Mouse (Mus musculus): Measurements from ENCODE around the gene Gm17581. TPM values are rescaled to one million over a fixed set of nuclear protein-coding genes. Genes with fewer than 3 reads are reported as not detected.
A peak's percentile ranks its signal among the peaks of the same experiment; 100 is the strongest.

Gm17581 gene
- polyA plus RNA-seq, 2 experiments from 2014 or later: not detected

DNA sequence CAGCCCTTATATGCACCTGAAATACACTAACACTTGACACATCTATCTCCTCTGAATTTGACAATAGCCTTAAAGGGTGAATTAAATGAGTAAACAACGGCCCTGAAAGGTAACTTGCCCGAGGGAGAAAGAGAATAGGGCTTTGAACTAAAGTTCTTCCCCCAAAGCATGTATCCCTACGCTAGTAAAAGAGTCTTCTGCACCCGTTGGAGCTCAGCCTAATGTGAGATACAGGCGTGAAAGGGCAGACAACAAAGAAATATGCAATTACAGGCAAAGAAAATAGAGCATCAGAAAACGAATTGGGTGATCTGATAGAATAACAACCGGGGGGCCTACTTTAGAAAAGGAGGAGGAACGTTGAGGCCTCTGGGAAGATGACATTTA, 44.3 kb downstream of the Gm17581 start:
- ATAC-seq: no peak

DNA sequence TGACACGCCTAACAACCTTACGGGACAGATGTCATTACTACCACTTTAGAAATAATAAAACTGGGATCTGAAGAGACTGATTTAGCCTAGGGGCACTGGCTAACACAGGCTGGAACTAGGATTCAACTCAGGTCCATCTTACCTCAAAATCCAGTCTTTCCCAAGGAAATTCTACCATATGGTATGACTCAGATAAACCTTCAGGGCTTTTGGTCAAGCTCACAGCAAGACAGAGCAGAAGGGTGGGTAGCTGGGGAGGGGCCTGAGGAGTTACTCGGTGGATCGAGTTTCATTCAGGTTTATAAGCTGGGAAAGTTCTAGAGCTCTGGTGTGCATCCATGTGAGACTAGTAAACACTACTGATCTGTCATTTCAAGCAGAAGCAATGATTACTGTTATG, 46.5 kb downstream of the Gm17581 start:
- ATAC-seq: no peak

DNA sequence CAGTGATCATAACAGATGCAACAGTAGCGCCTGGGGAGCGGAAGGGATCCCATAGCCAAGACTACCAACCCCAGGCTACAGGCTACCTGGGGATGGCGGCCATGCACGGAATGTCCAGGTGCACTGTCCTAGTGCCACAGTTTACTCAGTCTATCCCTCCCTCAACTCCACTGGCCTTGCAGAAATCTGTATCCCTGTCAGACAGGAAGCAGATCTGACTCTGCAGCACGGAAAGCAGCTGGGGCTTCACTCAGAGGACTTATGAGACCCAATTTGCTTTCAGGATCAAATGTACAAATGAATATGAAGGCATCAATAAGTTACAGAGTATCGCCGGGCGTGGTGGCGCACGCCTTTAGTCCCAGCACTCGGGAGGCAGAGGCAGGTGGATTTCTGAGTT, 47.9 kb downstream of the Gm17581 start:
- no peak for ATAC-seq

- ATAC-seq: peak; percentile 41
Observed at GRCm38 (mm10) chr2:155686572-155686971, 49.1 kb downstream of the Gm17581 start.

Other genes with a start within 250 kb of the Gm17581 start
- gene Acss2, start 217.9 kb downstream of the Gm17581 start, polyA plus RNA-seq (2017; shearing (Covaris generic)): 10 to 100 TPM; 13.9 to 16.4 TPM
- gene Ggt7, start 217.6 kb downstream of the Gm17581 start, polyA plus RNA-seq (2017; shearing (Covaris generic)): 1 to 10 TPM; 4.6 to 8.2 TPM
- gene Gss, start 143.1 kb downstream of the Gm17581 start, polyA plus RNA-seq (2017; shearing (Covaris generic)): 10 to 100 TPM; 13.8 to 15.7 TPM
- not detected for gene Myh7b, start 124.7 kb downstream of the Gm17581 start, polyA plus RNA-seq (2017; shearing (Covaris generic))
- 10 to 100 TPM; 55.4 to 66.2 TPM for gene Trpc4ap, start 43.5 kb downstream of the Gm17581 start, polyA plus RNA-seq (2017; shearing (Covaris generic))
- gene Edem2, start 6.4 kb downstream of the Gm17581 start, polyA plus RNA-seq (2017; shearing (Covaris generic)): 10 to 100 TPM; 39.9 to 45.0 TPM
- not detected for gene Procr, start 15.3 kb upstream of the Gm17581 start, polyA plus RNA-seq (2017; shearing (Covaris generic))
- gene Mmp24, start 39.5 kb upstream of the Gm17581 start, polyA plus RNA-seq (2017; shearing (Covaris generic)): under 1 TPM in 1 of 2 experiments, not detected in 1; 0.11 TPM
- 10 to 100 TPM; 14.5 to 18.7 TPM for gene BC029722, start 83.6 kb upstream of the Gm17581 start, polyA plus RNA-seq (2017; shearing (Covaris generic))
- gene Eif6, start 91.1 kb upstream of the Gm17581 start, polyA plus RNA-seq (2017; shearing (Covaris generic)): 10 to 100 TPM; 73.4 to 81.2 TPM
- not detected for gene Fam83c, start 99.0 kb upstream of the Gm17581 start, polyA plus RNA-seq (2017; shearing (Covaris generic))
- 10 to 100 TPM; 23.1 to 34.2 TPM for gene Uqcc1, start 194.4 kb upstream of the Gm17581 start, polyA plus RNA-seq (2017; shearing (Covaris generic))
- gene Gm15557, start 204.9 kb upstream of the Gm17581 start, polyA plus RNA-seq (2017; shearing (Covaris generic)): not detected
- not detected for gene Gdf5, start 209.5 kb upstream of the Gm17581 start, polyA plus RNA-seq (2017; shearing (Covaris generic))
- 10 to 100 TPM; 44.8 to 51.3 TPM for gene Cep250, start 220.6 kb upstream of the Gm17581 start, polyA plus RNA-seq (2017; shearing (Covaris generic))

All from activated CD4-positive, CD25-positive, alpha-beta regulatory T cell, adult 4 months (primary cell).